Mouse (Mus musculus): Measurements from ENCODE around the gene Chml. TPM values are rescaled to one million over a fixed set of nuclear protein-coding genes. Genes with fewer than 3 reads are reported as not detected.

Gene Chml
- polyA plus RNA-seq, 1 experiment from 2014 or later: 1.6 TPM

GRCm38 (mm10) chr1:175643496-175644265 lies 49.0 kb downstream of the Chml start:
- Histone ChIP-seq H3K9me3 (replicated peaks) (no peaks in the 10 kb centered on the region), H3K27me3 (replicated peaks) (no peaks in the 10 kb centered on the region), H3K4me3 (no peak overlapping the region), H3K36me3 (no peaks in the 10 kb centered on the region), H3K9ac (no peak overlapping the region), H3K4me2 (no peak overlapping the region), H3K4me1 (no peaks in the 10 kb centered on the region), H3K27ac (no peak overlapping the region)
- WGBS (ENCODE audit: insufficient replicate concordance): 45% methylated on average over 5 of the region's 5 CpGs
- ATAC-seq: no peak

DNA sequence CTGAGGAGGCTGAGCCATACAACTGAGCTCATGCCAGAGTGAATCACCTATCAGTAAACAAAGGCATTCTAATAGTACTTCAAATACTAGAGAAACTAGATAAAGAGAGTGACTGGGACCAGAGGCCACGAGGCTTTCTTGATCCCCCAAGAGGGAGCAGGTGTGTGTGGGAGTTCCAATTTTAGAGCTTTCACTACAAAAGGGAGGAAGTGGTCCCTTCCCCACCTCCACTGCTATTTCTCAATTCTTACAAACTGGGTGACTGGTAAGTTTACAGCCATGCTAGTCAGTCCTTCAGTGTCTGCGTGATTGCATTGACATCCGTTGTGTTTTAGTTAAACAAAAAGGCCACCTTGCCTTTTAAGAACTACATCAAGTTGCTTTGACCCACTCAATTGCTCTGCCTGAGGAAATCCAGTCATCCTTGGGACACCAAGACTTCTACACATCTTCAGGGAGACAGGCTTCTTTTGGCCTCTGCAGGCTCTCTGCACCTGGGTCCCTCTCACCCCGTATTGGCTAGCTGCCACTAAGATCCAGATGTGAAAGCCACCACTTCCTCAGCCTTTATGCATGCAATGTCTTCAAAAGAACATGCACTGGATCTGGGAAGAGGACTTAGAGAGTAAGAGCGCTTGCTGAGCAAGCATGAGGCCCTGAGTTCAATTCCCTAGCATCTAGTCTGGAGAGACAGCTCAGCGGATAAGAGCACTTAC lies 52.1 kb downstream of the Chml start:
- no peaks in the 10 kb centered on the region for H3K4me1 ChIP-seq
- H3K27me3 ChIP-seq (replicated peaks): no peaks in the 10 kb centered on the region
- no peak for ATAC-seq
- no peak overlapping the region for H3K27ac ChIP-seq
- no peak overlapping the region for H3K4me3 ChIP-seq
- no peak overlapping the region for H3K4me2 ChIP-seq
- H3K9me3 ChIP-seq (replicated peaks): no peaks in the 10 kb centered on the region
- WGBS (ENCODE audit: insufficient replicate concordance): 54% methylated on average over 6 of the region's 6 CpGs
- H3K9ac ChIP-seq: no peak overlapping the region
- no peaks in the 10 kb centered on the region for H3K36me3 ChIP-seq

DNA sequence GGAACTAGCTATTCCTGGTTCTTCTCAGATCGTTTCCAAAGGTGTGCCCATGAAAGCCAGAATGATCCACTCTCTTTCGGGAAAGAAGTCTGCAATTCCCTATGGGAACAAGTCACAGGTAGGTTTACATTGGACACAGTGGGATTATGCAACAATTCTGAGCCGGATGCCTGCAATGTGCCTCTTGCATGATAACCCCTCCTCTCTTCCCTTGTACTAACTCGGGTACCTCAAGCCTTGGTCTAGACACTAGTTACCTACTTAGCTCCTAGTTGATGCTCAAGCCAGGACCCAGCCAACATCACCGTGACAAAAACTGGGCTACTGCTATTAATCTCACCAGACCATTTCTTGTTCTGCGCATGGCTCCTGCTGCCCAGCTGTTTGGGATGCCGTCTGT lies 53.6 kb downstream of the Chml start:
- 60% methylated on average over 7 of the region's 7 CpGs for WGBS (ENCODE audit: insufficient replicate concordance)
- H3K4me2 ChIP-seq: no peak overlapping the region
- no peaks in the 10 kb centered on the region for H3K9me3 ChIP-seq (replicated peaks)
- no peaks in the 10 kb centered on the region for H3K27me3 ChIP-seq (replicated peaks)
- no peak overlapping the region for H3K27ac ChIP-seq
- no peaks in the 10 kb centered on the region for H3K4me1 ChIP-seq
- no peaks in the 10 kb centered on the region for H3K36me3 ChIP-seq
- no peak overlapping the region for H3K9ac ChIP-seq
- H3K4me3 ChIP-seq: no peak overlapping the region
- no peak for ATAC-seq

GRCm38 (mm10) chr1:175637677-175638076 lies 55.0 kb downstream of the Chml start:
- Histone ChIP-seq H3K36me3 (no peaks in the 10 kb centered on the region), H3K27me3 (replicated peaks) (no peaks in the 10 kb centered on the region), H3K9ac (no peak overlapping the region), H3K4me2 (no peak overlapping the region), H3K4me1 (no peaks in the 10 kb centered on the region), H3K27ac (no peak overlapping the region), H3K9me3 (replicated peaks) (no peaks in the 10 kb centered on the region), H3K4me3 (no peak overlapping the region)
- no peak for ATAC-seq
- WGBS (ENCODE audit: insufficient replicate concordance): 39% methylated on average over 7 of the region's 7 CpGs

DNA sequence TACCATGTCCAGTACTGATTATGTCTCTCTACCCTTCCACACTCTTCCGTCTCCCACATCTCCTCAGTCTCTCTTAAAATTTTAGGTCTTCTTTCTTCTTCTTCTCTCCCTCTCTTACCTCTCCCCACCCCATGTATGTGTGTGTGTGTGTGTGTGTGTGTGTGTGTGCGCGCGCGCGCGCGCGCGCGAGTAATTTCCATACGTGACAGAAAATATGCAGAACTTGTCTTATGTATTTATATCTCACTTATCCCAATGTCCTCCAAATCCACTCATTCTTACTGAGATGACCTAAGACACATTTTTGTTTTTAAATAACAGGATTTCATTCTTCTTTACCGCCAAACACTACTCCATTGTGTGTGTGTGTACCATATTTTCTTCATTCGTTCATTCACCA lies 60.2 kb downstream of the Chml start:
- H3K4me2 ChIP-seq: no peak overlapping the region
- no peak for ATAC-seq
- no peak overlapping the region for H3K27ac ChIP-seq
- no peak overlapping the region for H3K4me3 ChIP-seq
- H3K36me3 ChIP-seq: no peaks in the 10 kb centered on the region
- H3K4me1 ChIP-seq: peaks cover 4% of the 10 kb centered on the region; the same call in 1 of the 2 replicates
- 94% methylated on average over 14 of the region's 14 CpGs for WGBS (ENCODE audit: insufficient replicate concordance)
- H3K9ac ChIP-seq: no peak overlapping the region
- no peaks in the 10 kb centered on the region for H3K9me3 ChIP-seq (replicated peaks)
- no peaks in the 10 kb centered on the region for H3K27me3 ChIP-seq (replicated peaks)

Other genes with a start within 250 kb of the Chml start
- 0.07 and 0.17 TPM in 2 replicates for gene Rgs7, start 200.4 kb downstream of the Chml start, polyA plus RNA-seq (2016; fragmentation: Nextera tagmentation; extraction: Ambion mirVana)
- gene Kmo, start 72.5 kb downstream of the Chml start, polyA plus RNA-seq (2016; fragmentation: Nextera tagmentation; extraction: Ambion mirVana): 2.9 and 3.2 TPM in 2 replicates
- gene Fh1, start 67.3 kb downstream of the Chml start, polyA plus RNA-seq (2016; fragmentation: Nextera tagmentation; extraction: Ambion mirVana): 80.2 and 87.8 TPM in 2 replicates
- gene Opn3, start 125 bp downstream of the Chml start, polyA plus RNA-seq (2016; fragmentation: Nextera tagmentation; extraction: Ambion mirVana): 2.5 and 3.1 TPM in 2 replicates
- not detected in 2 replicates for gene Wdr64, start 5.7 kb upstream of the Chml start, polyA plus RNA-seq (2016; fragmentation: Nextera tagmentation; extraction: Ambion mirVana)
- 76.5 and 78.4 TPM in 2 replicates for gene Exo1, start 187.7 kb upstream of the Chml start, polyA plus RNA-seq (2016; fragmentation: Nextera tagmentation; extraction: Ambion mirVana)
- not detected in 2 replicates for gene Gm38100, start 227.4 kb upstream of the Chml start, polyA plus RNA-seq (2016; fragmentation: Nextera tagmentation; extraction: Ambion mirVana)

Data from liver, embryonic 12.5 days (tissue).